ENCODE assay signal across 28 mouse cellular contexts in genomic region chr7:128166391-128166790, GRCm38 (mm10). TPM values are rescaled to one million over a fixed set of nuclear protein-coding genes. Genes with fewer than 3 reads are reported as not detected.
DNase-seq lines count a peak whose midpoint lies in the region; ATAC-seq lines count a peak whose summit lies in the region.
"Had no signal": no experiment of that assay in that cellular context is flagged by ENCODE, and none has a peak within 500 bp of the region (broad histone marks: within the 10 kb centered on the region; RNA-seq: fewer than 3 reads in every experiment).

No protein-coding gene starts in this region.

- peak; percentile 77 for ATAC-seq in CD4-positive, CD25-positive, alpha-beta regulatory T cell, adult 4 months
- ATAC-seq: forebrain, embryonic 15.5 days; hindbrain, embryonic 16.5 days; inflammation-experienced regulatory T-cells, adult 6 months; intestine, embryonic 16.5 days had no signal

- peak; percentile 4 for DNase-seq in testis, postnatal 10 days (ENCODE audit: low spot score)
- no peak for DNase-seq in testis, postnatal 14 days (ENCODE audit: low spot score)
- peak; percentile 75 for DNase-seq in induced T-regulatory cell, adult 2 months (ENCODE audit: low read depth)
- no peak for DNase-seq in frontal cortex, adult 2 months (ENCODE audit: extremely low spot score in 1 of 2, low spot score in 1 of 2)
- no peak for DNase-seq in spleen, adult 18-20 months
- DNase-seq: adrenal gland, adult 8-10 months; adrenal gland, postnatal 25 days; cerebellum, adult 11-12 months; cerebellum, adult 8-10 months; cerebellum, postnatal 10 days; cerebellum, postnatal 36 days; embryo, embryonic 11 days; gastrocnemius, postnatal 10 days; gastrocnemius, postnatal 36 days; heart, postnatal 14 days; kidney, adult 18-20 months had no signal

RNA-seq across cellular contexts. Expression of gene Itgad, which starts 12.2 kb away (rescaled TPM):
- polyA plus RNA-seq in CD4-positive, CD25-positive, alpha-beta regulatory T cell, adult 4 months (2017; shearing (Covaris generic)), result under 1 TPM in 1 of 2 experiments, not detected in 1; 0.15 TPM
- 0.06 and 0.19 TPM in 2 replicates for polyA plus RNA-seq in frontal cortex, adult 2 months (2012; rRNA removed)
- polyA plus RNA-seq: brain, embryonic 14.5 days; C2C12; embryonic facial prominence, embryonic 10.5 days; embryonic facial prominence, embryonic 13.5 days; erythroblast, embryonic 14.5 days; forebrain, embryonic 12.5 days; forebrain, embryonic 15.5 days; hindbrain, embryonic 12.5 days; hindbrain, embryonic 16.5 days had no signal

RNA-seq across cellular contexts. Expression of gene Itgax, which starts 37.0 kb away (rescaled TPM):
- polyA plus RNA-seq in CD4-positive, CD25-positive, alpha-beta regulatory T cell, adult 4 months (2017; shearing (Covaris generic)), result not detected
- 0.30 and 0.32 TPM in 2 replicates for polyA plus RNA-seq in frontal cortex, adult 2 months (2012; rRNA removed)
- polyA plus RNA-seq: C2C12; embryonic facial prominence, embryonic 10.5 days; embryonic facial prominence, embryonic 13.5 days; erythroblast, embryonic 14.5 days; forebrain, embryonic 15.5 days had no signal

RNA-seq across cellular contexts. Expression of gene Cox6a2, which starts 39.8 kb away (rescaled TPM):
- under 1 TPM in 1 of 2 experiments, not detected in 1; 0.82 TPM for polyA plus RNA-seq in CD4-positive, CD25-positive, alpha-beta regulatory T cell, adult 4 months (2017; shearing (Covaris generic))
- 13.8 and 28.8 TPM in 2 replicates for polyA plus RNA-seq in frontal cortex, adult 2 months (2012; rRNA removed)
- polyA plus RNA-seq: embryonic facial prominence, embryonic 10.5 days; erythroblast, embryonic 14.5 days; forebrain, embryonic 15.5 days had no signal

Comparison
In these comparisons a context has a peak if more than half of its experiments do, and no peak if none do; other contexts are left out.
1. DNase-seq: peak in testis, postnatal 10 days (single experiment) and induced T-regulatory cell, adult 2 months (single experiment); none in testis, postnatal 14 days (single experiment), frontal cortex, adult 2 months (0 of 2) and spleen, adult 18-20 months (0 of 2).